Mouse (Mus musculus) forebrain, postnatal 0 days (tissue): Measurements from ENCODE around the gene Hacd3. TPM values are rescaled to one million over a fixed set of nuclear protein-coding genes. Genes with fewer than 3 reads are reported as not detected.
"Not testable (repeated sequence)": the region's sequence is repeated elsewhere in the genome, so short reads cannot be mapped to it uniquely, and the experiment has no call there.

ENCODE experiments used
- ATAC-seq: fragments of 200-750 bp; cut with Nextera tagmentation; 2 replicates; pipeline ENCODE4 v1.8.0; 2017; ENCODE audit warnings: mild to moderate bottlenecking, moderate library complexity
- DNase-seq: peaks from one replicate; pipeline ENCODE4 v3.0.0-alpha.2; 2015
- H3K27ac ChIP-seq: fragments of 300-500 bp; sonication (generic); 2 replicates; pipeline ENCODE4 v1.5.1; 2014; ENCODE audit warnings: low read depth, mild to moderate bottlenecking, antibody characterized with exemption, low read length, moderate library complexity, mixed read lengths
- H3K27me3 ChIP-seq: fragments of 300-500 bp; sonication (generic); 2 replicates; pipeline ENCODE4 v1.6.1; 2014; ENCODE audit warnings: mild to moderate bottlenecking, low read length, mixed read lengths; ENCODE audit not compliant: insufficient read depth
- H3K36me3 ChIP-seq: fragments of 300-500 bp; sonication (generic); 2 replicates; pipeline ENCODE4 v1.6.1; 2014; ENCODE audit warnings: mild to moderate bottlenecking, moderate library complexity; ENCODE audit not compliant: insufficient read depth
- H3K4me1 ChIP-seq: fragments of 300-500 bp; sonication (generic); 2 replicates; pipeline ENCODE4 v1.6.1; 2014; ENCODE audit warnings: antibody characterized with exemption; ENCODE audit not compliant: insufficient read depth
- H3K4me2 ChIP-seq: fragments of 300-500 bp; sonication (generic); 2 replicates; pipeline ENCODE4 v1.6.1; 2014; ENCODE audit warnings: low read depth, mild to moderate bottlenecking, moderate library complexity
- H3K4me3 ChIP-seq: fragments of 300-500 bp; sonication (generic); 2 replicates; pipeline ENCODE4 v1.5.1; 2014; ENCODE audit warnings: low read depth, low read length, mixed read lengths
- H3K9ac ChIP-seq: fragments of 300-500 bp; sonication (generic); 2 replicates; pipeline ENCODE4 v1.6.1; 2014; ENCODE audit warnings: mild to moderate bottlenecking
- H3K9me3 ChIP-seq: fragments of 300-500 bp; sonication (generic); 2 replicates; pipeline ENCODE4 v1.6.1; 2016; ENCODE audit warnings: low read length
- CTCF ChIP-seq: sonication (generic); IDR thresholded peaks from 2 replicates; pipeline ENCODE4 v1.5.1; 2016; ENCODE audit warnings: antibody characterized with exemption, control low read depth, low read depth
- WGBS: fragments of 180-500 bp; shearing (Covaris S2); extraction: QIAGEN DNeasy Blood & Tissue Kit; methylation state at CpG from one replicate; pipeline ENCODE4 v1.1.7; 2014; 5-methylcytosine and 5-hydroxymethylcytosine counted together
- polyA plus RNA-seq: library from polyadenylated mRNA; unstranded; fragments of >200 nt; fragmentation: Nextera tagmentation; extraction: Ambion mirVana; gene quantifications from 2 replicates; pipeline ENCODE4 v1.2.1, GENCODE M21; 2015
- total RNA-seq: library from RNA; depleted of rRNA; stranded (reverse); fragments of >200 nt; gene quantifications from 2 replicates; pipeline ENCODE4 v1.2.3, GENCODE M21; 2014

The Hacd3 gene
- total and polyA plus RNA-seq, 2 experiments from 2014 or later = 165 to 182 TPM

GRCm38 (mm10) chr9:65001481-65001880 lies 20.0 kb downstream of the Hacd3 start:
- 48% methylated on average over 4 of the region's 4 CpGs for WGBS
- Histone ChIP-seq H3K27ac (no peak overlapping the region), H3K9me3 (no peaks in the 10 kb centered on the region), H3K4me2 (no peak overlapping the region), H3K27me3 (no peaks in the 10 kb centered on the region), H3K4me3 (no peak overlapping the region), H3K36me3 (peaks cover 65% of the 10 kb centered on the region), H3K9ac (no peak overlapping the region), H3K4me1 (no peaks in the 10 kb centered on the region)
- DNase-seq (no peak), ATAC-seq (no peak)
- no peak for TF ChIP-seq CTCF

- not testable (repeated sequence) for H3K4me3 ChIP-seq, H3K4me2 ChIP-seq, DNase-seq, H3K9me3 ChIP-seq, H3K27me3 ChIP-seq, ATAC-seq, H3K9ac ChIP-seq, H3K27ac ChIP-seq, H3K4me1 ChIP-seq
- peaks cover 57% of the 10 kb centered on the region for H3K36me3 ChIP-seq
- peak; percentile 29; the same call in 1 of the 2 replicates for TF ChIP-seq CTCF
- 98% methylated on average over 1 of the region's 1 CpGs for WGBS
Measured at GRCm38 (mm10) chr9:64995464-64995863, 26.0 kb downstream of the Hacd3 start.

- WGBS = 87% methylated on average over 7 of the region's 7 CpGs
- ATAC-seq (no peak), DNase-seq (no peak)
- Histone ChIP-seq H3K27ac (no peak overlapping the region), H3K4me3 (no peak overlapping the region), H3K27me3 (no peaks in the 10 kb centered on the region), H3K9me3 (no peaks in the 10 kb centered on the region), H3K4me2 (no peak overlapping the region), H3K36me3 (peaks cover 67% of the 10 kb centered on the region), H3K4me1 (no peaks in the 10 kb centered on the region), H3K9ac (no peak overlapping the region)
- no peak for TF ChIP-seq CTCF
Measured at GRCm38 (mm10) chr9:64990291-64990690, 31.2 kb downstream of the Hacd3 start.

- DNase-seq (no peak), ATAC-seq (no peak)
- WGBS = 94% methylated on average over 6 of the region's 6 CpGs
- peaks cover 65% of the 10 kb centered on the region for H3K36me3 ChIP-seq
- H3K27me3 ChIP-seq = no peaks in the 10 kb centered on the region
- H3K9ac ChIP-seq = no peak overlapping the region
- H3K4me2 ChIP-seq = no peak overlapping the region
- no peak overlapping the region for H3K27ac ChIP-seq
- no peak for TF ChIP-seq CTCF
- no peak overlapping the region for H3K4me3 ChIP-seq
- H3K9me3 ChIP-seq = no peaks in the 10 kb centered on the region
- no peaks in the 10 kb centered on the region for H3K4me1 ChIP-seq
Measured at GRCm38 (mm10) chr9:64988443-64988842, 33.0 kb downstream of the Hacd3 start.

GRCm38 (mm10) chr9:64987651-64988050 lies 33.8 kb downstream of the Hacd3 start:
- WGBS = 97% methylated on average over 2 of the region's 2 CpGs
- Histone ChIP-seq H3K27ac (no peak overlapping the region), H3K4me3 (no peak overlapping the region), H3K27me3 (no peaks in the 10 kb centered on the region), H3K4me1 (no peaks in the 10 kb centered on the region), H3K4me2 (no peak overlapping the region), H3K9me3 (no peaks in the 10 kb centered on the region), H3K9ac (no peak overlapping the region), H3K36me3 (peaks cover 67% of the 10 kb centered on the region)
- DNase-seq (no peak), ATAC-seq (no peak)
- no peak for TF ChIP-seq CTCF

- ATAC-seq = no peak
- H3K4me2 ChIP-seq = no peak overlapping the region
- no peaks in the 10 kb centered on the region for H3K4me1 ChIP-seq
- no peak for DNase-seq
- no peak overlapping the region for H3K9ac ChIP-seq
- WGBS = 89% methylated on average over 9 of the region's 9 CpGs
- H3K9me3 ChIP-seq = no peaks in the 10 kb centered on the region
- no peak overlapping the region for H3K27ac ChIP-seq
- no peak for TF ChIP-seq CTCF
- peaks cover 81% of the 10 kb centered on the region for H3K36me3 ChIP-seq
- no peaks in the 10 kb centered on the region for H3K27me3 ChIP-seq
- H3K4me3 ChIP-seq = no peak overlapping the region
Measured at GRCm38 (mm10) chr9:64985807-64986206, 35.7 kb downstream of the Hacd3 start.

- DNase-seq = no peak
- Histone ChIP-seq H3K9me3 (no peaks in the 10 kb centered on the region), H3K4me2 (no peak overlapping the region), H3K9ac (no peak overlapping the region), H3K36me3 (peaks cover 81% of the 10 kb centered on the region), H3K27me3 (no peaks in the 10 kb centered on the region), H3K4me1 (no peaks in the 10 kb centered on the region), H3K27ac (no peak overlapping the region), H3K4me3 (no peak overlapping the region)
- WGBS = 85% methylated on average over 8 of the region's 8 CpGs
- no peak for TF ChIP-seq CTCF
- 0 out of 2 replicates have a peak, but pooled peaks have one; percentile 16 for ATAC-seq
Measured at GRCm38 (mm10) chr9:64985037-64985794, 36.3 kb downstream of the Hacd3 start.
